Comparison of ENCODE assay signal across 15 mouse cellular contexts in the genomic region with DNA sequence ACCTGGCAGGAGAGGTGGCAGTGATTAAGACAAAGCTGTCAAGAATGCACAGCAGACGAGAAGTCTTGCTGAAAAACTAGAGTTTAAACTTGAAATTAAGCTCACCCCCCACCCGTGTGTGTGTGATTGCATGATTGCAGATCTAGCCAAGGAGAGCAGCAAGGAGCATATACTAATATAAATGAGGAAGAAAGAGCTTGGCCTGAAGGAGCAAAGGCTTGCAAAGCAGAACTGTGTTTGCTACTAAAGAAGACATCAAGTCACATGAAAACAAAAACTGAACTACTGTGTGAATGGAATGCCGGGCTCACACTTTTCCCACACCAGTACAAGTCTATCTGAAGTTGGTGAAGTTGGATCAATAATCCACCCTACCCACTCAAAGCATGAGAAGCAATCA. TPM values are rescaled to one million over a fixed set of nuclear protein-coding genes. Genes with fewer than 3 reads are reported as not detected.
"Had no signal": no experiment of that assay in that cellular context is flagged by ENCODE, and none has a peak within 500 bp of the region (broad histone marks: within the 10 kb centered on the region; RNA-seq: fewer than 3 reads in every experiment).

No protein-coding gene starts in this region.

- H3K4me3 ChIP-seq: midbrain, embryonic 10.5 days; midbrain, embryonic 12.5 days; midbrain, embryonic 15.5 days; neural tube, embryonic 12.5 days; stomach, embryonic 15.5 days had no signal

- H3K4me2 ChIP-seq: lung, embryonic 14.5 days; midbrain, embryonic 12.5 days; midbrain, embryonic 15.5 days; neural tube, embryonic 12.5 days; stomach, embryonic 15.5 days had no signal

- H3K9me3 ChIP-seq: midbrain, embryonic 10.5 days; midbrain, embryonic 12.5 days; midbrain, embryonic 15.5 days; neural tube, embryonic 12.5 days; stomach, embryonic 15.5 days had no signal

- H3K36me3 ChIP-seq: midbrain, embryonic 10.5 days; midbrain, embryonic 12.5 days; midbrain, embryonic 15.5 days; neural tube, embryonic 12.5 days; stomach, embryonic 15.5 days had no signal

- H3K27me3 ChIP-seq: midbrain, embryonic 12.5 days; midbrain, embryonic 15.5 days; neural tube, embryonic 12.5 days; stomach, embryonic 15.5 days had no signal

- ATAC-seq: midbrain, embryonic 15.5 days had no signal

- H3K4me1 ChIP-seq: midbrain, embryonic 10.5 days; midbrain, embryonic 12.5 days; midbrain, embryonic 15.5 days; neural tube, embryonic 12.5 days; stomach, embryonic 15.5 days had no signal

- DNase-seq: lung, adult 18-20 months; lung, embryonic 14.5 days; lung, postnatal 10 days; right cerebral cortex, postnatal 14 days; thymus, adult 2 months; thymus, postnatal 25 days; thymus, postnatal 4 days had no signal

- H3K9ac ChIP-seq: liver, embryonic 14.5 days; lung, embryonic 14.5 days; midbrain, embryonic 12.5 days; midbrain, embryonic 15.5 days; neural tube, embryonic 12.5 days; stomach, embryonic 15.5 days had no signal

- H3K27ac ChIP-seq: liver, embryonic 14.5 days; midbrain, embryonic 10.5 days; midbrain, embryonic 12.5 days; midbrain, embryonic 15.5 days; neural tube, embryonic 12.5 days; stomach, embryonic 15.5 days; stomach, postnatal 0 days had no signal

RNA-seq across cellular contexts. Expression of gene Hpgd, which starts 20.8 kb away (rescaled TPM):
- total RNA-seq: megakaryocyte-erythroid progenitor cell, adult 5-6 weeks had no signal
